Mouse (Mus musculus): ENCODE data around the gene Trappc5.

Gene Trappc5

DNA sequence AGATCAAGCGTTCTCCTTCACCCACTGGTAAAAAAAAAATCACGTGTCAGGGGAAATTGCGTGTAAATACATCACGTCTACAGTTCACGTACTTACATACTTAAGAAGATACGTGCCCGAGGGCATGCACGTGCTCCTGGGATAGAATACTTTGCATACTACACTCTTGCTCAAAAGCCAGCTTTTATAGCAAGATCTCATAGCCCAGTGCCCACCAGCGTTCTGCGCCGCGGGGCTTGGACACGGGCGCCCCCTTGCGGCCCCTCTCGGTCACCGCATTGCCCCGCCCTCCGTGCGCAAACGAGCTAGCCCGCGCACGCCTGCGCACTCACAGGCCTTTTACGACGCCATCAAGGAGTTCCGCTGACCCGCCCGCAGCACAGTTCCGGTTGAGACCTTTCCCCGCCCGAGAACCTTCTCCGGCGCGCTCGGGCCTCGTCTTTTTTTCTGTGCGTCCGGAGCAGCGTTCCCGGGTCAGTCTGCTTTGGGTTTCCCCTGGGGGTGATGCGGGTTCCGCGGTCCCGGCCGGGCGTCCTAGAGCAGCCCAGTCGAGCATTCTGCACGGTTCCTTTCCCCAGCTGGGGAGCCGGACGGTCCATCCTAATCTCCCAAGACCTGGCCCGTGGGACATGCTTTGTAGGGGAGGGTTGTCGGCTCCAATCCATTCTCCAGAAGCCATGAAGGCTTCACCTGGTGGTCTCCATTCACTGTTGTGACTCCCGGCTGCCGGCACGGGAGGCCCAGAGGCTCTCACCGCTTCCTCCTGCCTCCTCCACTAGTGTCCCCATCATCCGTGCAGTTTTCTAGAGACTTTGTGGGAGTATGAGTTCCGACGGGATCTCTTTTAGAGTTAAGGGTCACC is at the start of gene Trappc5:
Trappc5 (plus strand) TSS at position 169 of the 862 bp plus-strand sequence.
- DNase-seq, result peak; percentile 96

DNA sequence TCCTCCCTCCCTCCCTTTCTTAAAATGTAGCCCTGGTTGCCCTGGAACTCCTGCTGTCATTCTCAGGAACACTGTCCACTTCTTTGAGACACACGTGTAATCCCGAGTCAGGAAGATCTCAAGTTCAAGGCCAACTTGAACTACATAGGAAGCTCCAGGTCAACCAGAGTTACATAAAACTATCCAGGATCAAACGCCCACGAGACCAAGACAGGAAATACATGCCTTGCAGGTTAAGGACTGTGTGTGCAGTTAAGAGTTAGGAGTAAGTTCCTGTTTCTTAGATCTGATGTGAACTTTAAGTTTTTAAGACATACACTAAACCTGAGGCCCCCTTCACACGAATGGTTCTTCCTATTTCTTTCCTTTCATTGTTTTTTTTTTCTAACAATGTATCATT is 49.1 kb upstream of the Trappc5 start:
- no peak for DNase-seq

DNA sequence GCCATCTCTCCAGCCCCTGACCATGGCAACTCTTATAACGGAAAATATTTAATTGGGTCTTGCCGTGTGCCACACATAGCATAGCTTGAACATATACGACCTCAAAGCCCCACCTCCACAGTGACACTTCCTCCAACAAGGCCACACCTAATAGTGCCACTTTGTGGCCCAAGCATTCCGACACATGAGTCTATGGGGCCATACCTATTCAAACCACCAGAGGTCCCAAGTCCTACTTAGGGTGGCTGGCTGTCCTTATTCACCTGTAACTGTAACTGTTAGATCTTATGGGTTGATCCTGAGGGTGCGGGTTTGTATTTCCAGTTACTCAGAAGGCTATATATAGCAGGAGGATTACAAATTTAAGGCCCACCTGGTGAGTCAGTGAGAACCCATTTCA is 48.1 kb upstream of the Trappc5 start:
- no peak for DNase-seq

- DNase-seq, result peak; percentile 78
These were observed 45.2 kb upstream of the Trappc5 start, which contains the start of gene Stxbp2 for GRCm38 (mm10) chr8:3630647-3631477. Gene Stxbp2 (plus strand): TSS chr8:3630955.

GRCm38 (mm10) chr8:3631478-3631875 is 44.6 kb upstream of the Trappc5 start:
- DNase-seq, result no peak

GRCm38 (mm10) chr8:3645804-3646203 is 30.3 kb upstream of the Trappc5 start:
- no peak for DNase-seq

DNA sequence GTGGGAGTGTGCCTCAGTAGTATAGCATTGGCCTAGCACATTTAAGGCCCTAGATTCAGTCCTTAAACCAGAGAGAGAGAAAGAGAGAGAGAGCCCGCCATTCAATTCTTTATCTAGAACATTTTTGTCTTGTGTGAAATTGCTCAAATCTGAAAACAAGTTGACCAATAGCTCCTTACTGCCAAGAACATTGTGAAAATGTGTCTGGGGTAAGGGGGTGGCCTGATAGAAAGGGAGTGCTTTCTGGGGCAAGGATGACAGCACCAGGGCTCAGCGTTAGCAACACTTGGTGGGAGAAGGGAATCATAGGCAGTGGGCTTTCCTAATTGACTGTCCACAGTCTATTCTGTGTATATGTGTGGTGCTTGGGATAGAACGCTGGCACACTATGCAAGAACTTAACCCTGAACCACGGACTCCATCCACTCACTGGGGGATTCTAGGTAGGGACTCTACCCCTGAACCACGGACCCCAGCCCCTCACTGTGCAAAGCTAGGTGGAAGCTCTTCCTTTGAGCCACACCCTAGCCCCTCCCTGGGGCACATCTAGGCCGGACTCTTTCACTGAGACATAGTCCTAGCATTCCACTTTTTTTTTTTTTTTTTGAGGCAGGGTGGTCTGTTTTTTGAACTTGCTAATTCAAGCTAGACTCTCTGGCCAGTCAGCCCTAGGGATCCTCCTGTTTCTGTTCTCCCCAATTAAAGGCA is 29.1 kb upstream of the Trappc5 start:
- DNase-seq, result no peak

GRCm38 (mm10) chr8:3647561-3647960 is 28.5 kb upstream of the Trappc5 start:
- no peak for DNase-seq

DNA sequence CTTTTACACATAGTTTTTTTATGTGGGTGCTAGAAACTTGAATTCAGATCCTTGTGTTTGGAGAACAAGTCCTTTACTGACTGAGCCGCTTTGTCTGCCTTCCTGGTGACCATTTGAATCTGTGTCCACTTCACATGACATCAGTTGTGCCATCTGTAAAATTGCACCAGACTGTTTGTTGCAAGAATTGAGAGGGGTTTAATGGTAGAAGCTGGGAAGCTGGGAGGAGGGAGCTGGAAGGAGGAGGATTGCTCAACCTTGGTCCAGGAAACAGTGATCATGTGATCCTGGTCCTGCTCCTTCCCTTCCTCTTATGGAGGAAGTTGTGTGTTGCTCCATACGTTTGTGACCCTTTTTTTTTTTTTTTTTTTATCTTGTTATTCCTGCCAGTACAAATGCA is 27.8 kb upstream of the Trappc5 start:
- DNase-seq, result no peak

DNA sequence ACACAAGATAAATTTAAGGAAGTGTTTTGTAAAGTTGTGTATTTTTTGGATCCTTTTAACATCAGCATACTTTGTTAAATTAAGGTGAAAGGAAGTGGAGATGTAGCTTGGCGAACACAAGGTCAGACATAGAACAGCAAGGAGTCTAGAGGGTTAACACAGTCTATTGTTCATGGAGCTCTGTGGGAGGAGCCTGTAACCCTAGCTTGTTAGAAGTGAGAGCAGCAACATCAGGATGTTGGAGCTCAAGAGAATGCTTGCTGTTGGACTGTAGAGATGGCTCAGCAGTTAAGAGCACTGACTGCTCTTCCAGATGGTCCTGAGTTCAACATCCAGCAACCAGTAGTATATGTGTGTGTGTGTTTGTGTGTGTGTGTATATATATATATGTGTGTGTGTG is 27.1 kb upstream of the Trappc5 start:
- DNase-seq, result no peak

GRCm38 (mm10) chr8:3652845-3653244 is 23.3 kb upstream of the Trappc5 start:
- DNase-seq, result no peak

GRCm38 (mm10) chr8:3654726-3655508 is 21.2 kb upstream of the Trappc5 start:
- DNase-seq, result no peak

- no peak for DNase-seq
These were observed 20.6 kb upstream of the Trappc5 start, which contains the start of gene Retn for GRCm38 (mm10) chr8:3655526-3655925. Gene Retn (plus strand): TSS chr8:3655770.

- DNase-seq, result no peak
These were observed 19.2 kb upstream of the Trappc5 start for GRCm38 (mm10) chr8:3656725-3657381.

DNA sequence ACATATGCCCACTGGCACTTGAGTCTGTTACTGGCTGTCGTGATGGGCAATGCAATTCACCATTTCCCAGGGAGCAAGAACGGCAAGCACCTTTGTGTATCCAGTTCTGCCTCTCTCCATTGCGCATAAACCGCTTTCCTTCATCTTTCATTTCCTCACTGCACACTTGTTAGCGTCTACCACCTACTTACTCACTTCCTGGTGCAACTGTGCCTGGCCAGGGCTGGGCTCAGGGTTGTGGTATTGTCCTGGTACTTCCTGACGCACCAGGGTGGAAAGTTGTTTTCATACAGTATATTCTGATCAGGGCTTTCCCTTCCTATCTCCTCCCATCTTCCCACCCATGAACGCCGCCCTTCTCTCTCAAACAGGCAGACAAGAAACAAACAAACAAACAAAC is 15.2 kb upstream of the Trappc5 start:
- DNase-seq, result no peak

DNA sequence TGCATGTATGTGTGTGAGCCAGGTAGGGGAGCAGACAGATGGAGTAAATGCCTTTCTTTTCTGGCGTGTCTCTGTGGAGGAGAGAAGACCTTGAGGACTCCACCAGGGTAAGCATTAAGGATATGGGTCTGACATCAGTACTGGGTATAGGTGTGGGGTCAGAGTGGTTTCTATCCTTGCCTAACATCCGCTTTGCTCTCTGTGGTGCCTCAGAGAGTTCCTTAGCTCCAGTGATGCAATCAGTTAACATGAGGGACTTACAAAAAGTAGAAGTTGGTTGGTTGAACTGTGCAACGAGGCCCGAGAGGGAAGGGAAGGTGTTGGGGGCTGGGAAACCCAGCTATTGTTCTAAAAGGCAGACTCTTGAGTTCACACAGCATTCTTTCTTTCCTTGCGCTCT is 11.7 kb upstream of the Trappc5 start:
- no peak for DNase-seq

- no peak for DNase-seq
These were observed 10.6 kb upstream of the Trappc5 start, which contains the start of gene Mcemp1 for GRCm38 (mm10) chr8:3665507-3665906. Gene Mcemp1 (plus strand): TSS chr8:3665754.

DNA sequence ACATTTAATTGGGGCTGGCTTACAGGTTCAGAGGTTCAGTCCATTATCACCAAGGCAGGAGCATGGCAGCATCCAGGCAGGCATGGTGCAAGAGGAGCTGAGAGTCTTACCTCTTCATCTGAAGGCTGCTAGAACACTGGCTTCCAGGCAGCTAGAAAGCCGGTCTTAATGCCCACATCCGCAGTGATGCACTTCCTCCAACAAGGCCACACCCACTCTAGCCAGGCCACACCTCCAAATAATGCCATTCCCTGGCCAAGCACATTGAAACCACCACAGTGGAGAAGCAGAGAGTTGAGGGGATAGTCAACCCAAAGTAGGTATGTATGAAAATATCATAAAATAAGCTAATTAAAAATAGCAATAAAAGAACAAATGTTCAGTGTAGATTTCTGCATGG is 5.7 kb upstream of the Trappc5 start:
- DNase-seq, result no peak

DNA sequence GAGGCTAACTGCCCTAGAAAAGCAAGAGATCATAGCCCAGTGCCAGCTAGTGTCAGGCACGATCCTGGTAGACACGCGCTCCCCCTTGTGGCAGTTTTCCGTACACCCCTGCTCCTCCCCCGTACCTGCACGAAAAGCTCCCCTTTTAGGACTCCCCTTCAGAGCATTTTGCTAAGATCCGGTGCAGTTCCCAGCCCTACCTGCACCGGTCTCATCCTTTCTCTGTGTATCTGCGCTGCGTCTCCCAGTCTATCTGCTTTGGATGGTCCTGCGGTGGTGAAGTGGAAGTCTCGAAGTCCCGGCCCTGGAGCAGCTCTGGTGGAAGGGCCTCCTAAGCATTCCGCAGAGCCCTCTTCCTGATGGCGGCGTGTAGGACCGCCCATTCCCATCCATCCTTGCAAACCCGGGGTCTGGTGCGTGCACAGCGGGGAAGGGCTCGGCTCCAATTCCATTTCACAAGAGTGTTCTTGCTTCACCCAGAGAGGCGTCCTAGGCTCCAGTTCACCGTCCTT is 4.1 kb upstream of the Trappc5 start, which contains the start of gene Fcor:
Fcor (minus strand) TSS at position 383 of the 512 bp plus-strand sequence.
- peak; percentile 92 for DNase-seq

GRCm38 (mm10) chr8:3674671-3675070 is 1.4 kb upstream of the Trappc5 start:
- DNase-seq, result no peak

- no peak for DNase-seq
These were observed 987 bp downstream of the Trappc5 start for GRCm38 (mm10) chr8:3676993-3677579.
